Mouse (Mus musculus) megakaryocyte-erythroid progenitor cell, adult 5-6 weeks (primary cell): ENCODE measurements around the gene Atp8b4. TPM values are rescaled to one million over a fixed set of nuclear protein-coding genes. Genes with fewer than 3 reads are reported as not detected.

Experiments
- ATAC-seq: replicated peaks from 2 replicates; pipeline ENCODE4 v1.8.0; 2016; ENCODE audit warnings: mild to moderate bottlenecking, inconsistent platforms; ENCODE audit not compliant: severe bottlenecking, poor library complexity, low FRiP score, low TSS enrichment
- total RNA-seq, 2 experiments: library from RNA; stranded (forward) in 1 of 2; stranded (reverse) in 1 of 2; fragments of 200-1000, 215-1000 nt in 1 of 2; fragments of >200 nt in 1 of 2; fragmentation: Nextera tagmentation in 1 of 2; gene quantifications; 2 replicates each; pipeline ENCODE4 v1.2.3; 2014 to 2017

Atp8b4 gene
- total RNA-seq, 2 experiments from 2014 or later, result 1.6 to 2.2 TPM

- ATAC-seq, result no peak
These were observed 182.4 kb downstream of the Atp8b4 start for GRCm38 (mm10) chr2:126318071-126318470.

DNA sequence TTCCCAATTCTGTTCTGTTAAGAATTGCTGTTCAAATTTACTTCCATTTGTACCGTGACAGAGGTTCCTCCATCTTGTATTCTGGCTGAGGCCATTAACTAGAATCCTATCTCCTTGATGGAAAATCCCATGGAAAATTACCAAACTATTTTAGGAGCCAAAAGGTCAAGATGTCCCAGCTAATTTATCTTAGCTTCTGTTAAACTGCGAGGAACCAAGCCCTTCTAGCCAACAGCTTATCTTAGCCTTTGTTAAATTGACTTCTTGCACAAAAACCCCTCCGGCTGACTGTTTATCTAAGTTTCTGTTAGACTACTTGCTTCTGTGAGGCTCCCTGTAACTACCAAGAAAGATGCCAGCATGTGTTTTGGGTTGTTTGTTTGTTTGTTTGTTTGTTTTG, 183.5 kb downstream of the Atp8b4 start:
- no peak for ATAC-seq

GRCm38 (mm10) chr2:126316346-126316745, 184.1 kb downstream of the Atp8b4 start:
- ATAC-seq, result no peak

- no peak for ATAC-seq
These were observed 189.4 kb downstream of the Atp8b4 start for GRCm38 (mm10) chr2:126311056-126311455.

DNA sequence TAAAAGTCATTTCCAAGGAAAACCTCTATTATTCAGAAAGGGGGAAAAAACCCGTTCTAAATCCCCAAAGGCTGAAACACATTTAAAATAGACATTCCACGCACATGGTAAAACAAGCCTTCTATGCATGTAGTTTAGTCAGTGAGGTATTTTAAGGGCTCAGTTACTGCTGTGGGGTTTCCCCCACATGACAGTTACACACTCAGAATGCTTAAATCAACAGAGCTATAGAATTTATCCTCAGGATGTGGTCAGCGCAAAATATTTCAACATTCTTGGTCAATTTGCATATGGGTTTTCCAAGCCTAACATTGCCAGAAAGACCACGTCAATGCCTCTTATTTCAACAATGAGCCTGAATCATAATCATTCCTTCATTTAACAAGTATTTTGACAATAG, 190.5 kb downstream of the Atp8b4 start:
- ATAC-seq, result no peak

DNA sequence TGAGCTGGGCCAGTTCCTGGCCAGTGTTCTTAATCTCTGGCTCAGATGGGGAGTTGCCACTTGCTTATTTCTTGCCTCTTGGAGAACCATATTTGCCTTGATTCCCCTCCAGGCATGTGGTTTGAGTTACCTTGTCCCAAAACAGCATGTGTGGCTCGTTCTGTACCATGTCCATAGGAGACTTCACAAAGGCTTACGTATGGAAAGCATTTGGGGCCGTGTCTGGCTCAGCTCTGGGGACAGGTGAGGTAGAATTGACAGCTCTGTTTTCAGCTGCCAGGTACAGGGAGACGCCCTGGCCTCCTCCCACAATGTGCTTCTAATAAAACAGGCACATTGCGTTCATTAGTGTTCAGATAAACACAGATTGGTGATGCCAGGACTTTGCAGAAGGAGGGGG, 195.9 kb downstream of the Atp8b4 start:
- no peak for ATAC-seq

DNA sequence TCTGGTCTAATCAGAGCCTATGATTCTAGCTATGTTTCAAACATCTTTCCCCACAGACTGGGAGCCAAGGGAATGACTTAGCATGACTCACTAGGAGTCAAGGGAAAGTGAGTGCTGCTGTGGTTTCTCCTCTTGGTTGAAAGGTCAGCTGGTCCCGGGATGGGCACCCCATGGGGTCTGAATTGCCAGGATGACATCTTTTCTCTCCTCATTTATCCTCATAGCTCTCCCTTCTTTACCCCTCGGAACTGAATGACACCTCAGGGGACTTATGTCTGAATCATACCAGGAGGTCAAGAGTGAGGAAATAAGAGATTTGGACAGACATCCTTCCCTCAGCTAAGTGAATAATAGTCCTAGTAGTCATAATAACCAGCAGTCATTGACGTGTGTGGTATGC, 197.2 kb downstream of the Atp8b4 start:
- ATAC-seq, result no peak

DNA sequence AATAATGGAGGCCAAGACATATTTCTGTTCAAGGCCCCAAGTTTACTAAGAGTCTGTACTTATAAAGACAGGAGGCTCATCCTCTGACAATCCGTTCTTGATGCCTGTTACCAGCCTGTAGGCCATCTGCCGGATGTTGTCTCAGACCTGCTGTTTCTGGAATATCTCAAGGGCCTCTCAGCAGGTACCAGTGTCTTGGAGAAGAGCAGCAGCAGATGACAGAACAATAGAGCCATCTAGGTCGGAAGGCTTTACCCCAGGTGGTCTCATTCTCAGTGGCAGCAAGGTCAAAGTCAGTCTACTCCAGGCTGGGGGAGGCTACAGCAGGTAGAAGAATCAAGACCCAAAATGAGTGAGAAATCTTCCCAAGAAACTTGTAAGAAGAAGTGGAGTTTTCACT, 198.1 kb downstream of the Atp8b4 start:
- ATAC-seq, result no peak

DNA sequence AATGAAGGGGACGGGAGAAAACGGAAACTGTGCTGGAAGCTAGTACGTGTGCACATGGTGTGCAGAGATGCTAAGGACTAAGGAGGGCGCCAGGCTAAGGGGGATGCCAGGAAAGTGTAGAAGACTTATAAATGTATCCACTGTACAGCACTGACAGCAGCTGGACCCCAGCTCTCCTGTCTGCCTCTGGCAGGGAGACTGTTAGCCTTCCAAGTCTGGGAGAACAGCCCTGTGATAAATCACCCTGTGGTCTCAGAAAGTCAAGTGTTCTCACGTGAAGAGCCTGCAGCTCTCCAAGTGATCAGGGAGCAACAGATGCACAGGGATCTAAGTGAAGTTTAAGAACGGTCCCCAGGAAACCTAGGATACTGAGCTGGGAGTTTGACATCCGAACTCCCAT, 209.8 kb downstream of the Atp8b4 start:
- no peak for ATAC-seq

DNA sequence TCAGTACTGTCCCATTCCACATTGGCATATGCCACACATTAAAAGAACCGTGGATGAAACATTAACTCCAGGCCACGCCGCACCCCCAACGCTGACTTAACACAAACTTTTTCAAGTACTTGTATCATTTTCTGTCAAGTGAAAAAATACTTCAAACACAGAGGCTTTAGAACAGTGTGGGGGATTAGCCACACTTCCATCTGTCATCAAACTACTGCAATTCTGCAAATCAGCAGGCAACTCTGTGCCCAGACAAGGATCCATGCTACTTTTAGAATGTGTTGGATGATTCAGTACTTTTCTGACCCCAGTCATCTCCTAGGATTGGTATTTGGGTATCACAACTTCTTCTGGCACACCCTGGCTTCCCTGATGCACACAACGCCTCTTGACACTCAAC, 212.5 kb downstream of the Atp8b4 start:
- no peak for ATAC-seq

DNA sequence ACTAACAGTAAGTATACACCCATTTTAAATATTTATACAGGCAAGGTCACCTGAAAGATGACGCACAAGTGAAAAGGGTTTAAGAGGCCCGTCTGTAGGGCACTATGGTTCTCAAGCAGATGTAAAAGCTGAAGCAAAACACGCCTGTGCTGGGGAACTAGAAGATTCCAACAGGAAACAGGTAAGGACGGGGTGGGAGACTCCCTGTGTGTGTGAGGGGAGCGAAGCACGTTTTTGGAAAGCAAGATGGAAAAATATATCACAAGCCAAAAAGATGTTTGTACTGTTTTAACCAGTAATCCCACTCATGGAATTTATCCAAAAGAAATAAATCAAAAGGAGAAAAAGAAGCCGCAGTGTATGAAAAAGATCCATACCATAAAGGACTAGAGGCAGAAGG, 214.1 kb downstream of the Atp8b4 start:
- ATAC-seq, result no peak

DNA sequence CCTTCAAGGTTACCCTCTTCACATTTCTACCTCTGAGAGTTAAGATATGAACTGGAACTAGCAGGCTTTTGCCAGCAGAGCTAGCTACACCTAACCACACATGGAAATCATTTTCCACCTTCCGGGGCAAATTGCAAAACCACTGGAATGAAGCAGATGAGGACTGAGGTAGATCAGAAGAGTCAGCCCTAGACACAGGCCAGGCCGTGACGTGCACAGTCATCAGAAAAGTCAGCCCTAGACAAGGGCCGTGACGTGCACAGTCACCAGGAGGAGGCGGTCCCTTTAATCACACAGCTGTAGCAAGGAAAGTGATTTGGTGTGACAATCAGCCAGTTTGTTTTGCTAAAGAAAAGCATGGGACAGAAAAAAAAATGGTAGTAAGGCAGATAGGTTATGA, 216.4 kb downstream of the Atp8b4 start:
- no peak for ATAC-seq

GRCm38 (mm10) chr2:126283086-126283485, 217.4 kb downstream of the Atp8b4 start:
- no peak for ATAC-seq

- ATAC-seq, result no peak
These were observed 225.0 kb downstream of the Atp8b4 start for GRCm38 (mm10) chr2:126275511-126275910.

DNA sequence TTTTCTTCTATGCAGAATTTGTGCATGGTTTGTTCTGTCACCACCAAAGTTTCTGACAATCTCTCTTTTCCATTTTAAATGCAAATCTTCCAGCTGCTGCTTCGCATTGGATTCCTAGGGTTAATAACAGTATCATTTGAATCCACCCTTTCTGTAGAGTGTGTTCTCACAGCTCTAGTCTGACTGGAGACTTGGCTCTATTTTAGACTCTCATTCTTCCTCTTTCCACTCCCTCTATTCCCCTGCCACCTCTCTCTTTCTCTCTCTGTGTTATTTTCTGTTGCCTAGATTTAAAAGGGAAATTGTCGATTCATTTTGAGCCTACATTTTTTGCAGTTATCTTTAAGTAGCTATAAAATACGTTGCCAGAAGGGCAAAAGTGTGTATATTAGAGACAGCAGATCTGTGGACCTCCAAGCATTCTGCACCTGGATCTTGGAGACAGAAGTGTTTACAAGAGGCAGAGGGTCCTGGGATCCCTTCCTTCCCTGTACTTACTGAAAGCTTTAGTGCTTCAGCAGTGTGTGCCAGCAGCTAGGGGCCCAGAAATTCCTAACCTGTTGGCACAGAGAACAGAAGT, 225.6 kb downstream of the Atp8b4 start:
- no peak for ATAC-seq

DNA sequence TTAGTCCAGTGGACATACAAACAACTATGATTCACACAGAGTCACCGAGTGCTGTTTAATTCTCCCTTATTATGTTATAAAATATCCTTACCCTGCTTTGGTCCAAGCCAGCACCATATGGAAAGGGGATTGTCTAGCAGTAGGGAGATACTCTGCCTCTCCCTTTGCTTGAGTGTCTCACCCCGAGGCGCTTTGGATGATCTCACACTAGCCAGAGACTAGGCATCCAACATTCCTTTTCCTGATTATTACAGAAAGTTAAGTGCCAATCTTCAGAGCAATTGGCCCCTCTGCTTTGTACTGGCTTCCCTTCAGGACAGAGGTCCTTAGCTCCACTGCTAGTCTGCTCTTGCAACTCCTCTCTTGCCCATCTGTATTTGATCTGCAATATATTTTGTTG, 226.2 kb downstream of the Atp8b4 start:
- ATAC-seq, result no peak

Other genes starting within 250 kb of the Atp8b4 start
- 0.96 TPM in 1 of 2 replicates, not detected in the other for gene Slc27a2, start 51.7 kb upstream of the Atp8b4 start, total RNA-seq (2014; fragmentation: Nextera tagmentation)
- gene Slc27a2, start 51.7 kb upstream of the Atp8b4 start, total RNA-seq (2017), result not detected in 2 replicates
- gene Hdc, start 118.6 kb upstream of the Atp8b4 start, total RNA-seq (2014; fragmentation: Nextera tagmentation), result 0.92 and 1.3 TPM in 2 replicates
- gene Hdc, start 118.6 kb upstream of the Atp8b4 start, total RNA-seq (2017), result 0.46 and 2.6 TPM in 2 replicates
- 26.1 and 35.4 TPM in 2 replicates for gene Gabpb1, start 175.7 kb upstream of the Atp8b4 start, total RNA-seq (2014; fragmentation: Nextera tagmentation)
- gene Gabpb1, start 175.7 kb upstream of the Atp8b4 start, total RNA-seq (2017), result 32.0 and 36.5 TPM in 2 replicates
- 37.5 and 40.1 TPM in 2 replicates for gene Usp8, start 206.7 kb upstream of the Atp8b4 start, total RNA-seq (2014; fragmentation: Nextera tagmentation)
- 49.3 and 50.4 TPM in 2 replicates for gene Usp8, start 206.7 kb upstream of the Atp8b4 start, total RNA-seq (2017)